15 mouse cellular contexts compared by ENCODE assay signal in genomic region chr16:35233329-35233728, GRCm38 (mm10).
"Had no signal": no experiment of that assay in that cellular context is flagged by ENCODE, and none has a peak within 500 bp of the region (broad histone marks: within the 10 kb centered on the region; RNA-seq: fewer than 3 reads in every experiment).

No protein-coding gene starts in this region.

- H3K4me3 ChIP-seq: limb, embryonic 12.5 days; liver, embryonic 13.5 days; lung, embryonic 15.5 days; megakaryocyte, embryonic 14.5 days; midbrain, embryonic 13.5 days; stomach, embryonic 15.5 days had no signal

- DNase-seq: kidney, postnatal 10 days; kidney, postnatal 4 days; liver; liver, embryonic 13.5 days; liver, postnatal 0 days; lung, postnatal 14 days; right cerebral cortex, postnatal 14 days; thymus, adult 2 months; thymus, postnatal 25 days had no signal

- H3K4me2 ChIP-seq: limb, embryonic 12.5 days; liver, embryonic 13.5 days; lung, embryonic 15.5 days; midbrain, embryonic 13.5 days; stomach, embryonic 15.5 days had no signal

- ATAC-seq: liver, postnatal 0 days had no signal

- H3K9me3 ChIP-seq: limb, embryonic 12.5 days; liver, embryonic 13.5 days; lung, embryonic 15.5 days; megakaryocyte, embryonic 14.5 days; midbrain, embryonic 13.5 days; stomach, embryonic 15.5 days had no signal

- H3K36me3 ChIP-seq: limb, embryonic 12.5 days; liver, embryonic 13.5 days; lung, embryonic 15.5 days; midbrain, embryonic 13.5 days; stomach, embryonic 15.5 days had no signal

- H3K4me1 ChIP-seq: liver, embryonic 13.5 days had no signal

- H3K9ac ChIP-seq: limb, embryonic 12.5 days; liver, embryonic 13.5 days; liver, postnatal 0 days; lung, embryonic 15.5 days; midbrain, embryonic 13.5 days; stomach, embryonic 15.5 days had no signal

- H3K27me3 ChIP-seq: limb, embryonic 12.5 days; liver, embryonic 13.5 days; lung, embryonic 15.5 days; midbrain, embryonic 13.5 days; stomach, embryonic 15.5 days had no signal

- H3K27ac ChIP-seq: limb, embryonic 12.5 days; liver, embryonic 13.5 days; lung, embryonic 15.5 days; macrophage; midbrain, embryonic 13.5 days; stomach, embryonic 15.5 days had no signal
